Mouse (Mus musculus) adrenal gland, adult 10 weeks (tissue): ENCODE data around the gene Adprhl1. TPM values are rescaled to one million over a fixed set of nuclear protein-coding genes. Genes with fewer than 3 reads are reported as not detected.

ENCODE experiments used
- polyA plus RNA-seq: library from polyadenylated mRNA; stranded (reverse); fragments of 350-450 nt; fragmentation: Illumina TruSeq; extraction: RNeasy Lipid Tissue Mini Kit (QIAGEN cat#74804); gene quantifications from one replicate; pipeline ENCODE4 v1.2.3, GENCODE M21; 2014; ENCODE audit warnings: low read depth, low replicate concordance

Gene Adprhl1
- polyA plus RNA-seq, result not detected

GRCm38 (mm10) chr8:13254019-13254418 is at the start of gene Adprhl1:
Adprhl1 (minus strand) TSS chr8:13254162.

GRCm38 (mm10) chr8:13287692-13288623 is 34.0 kb upstream of the Adprhl1 start, which contains the start of the genes Dcun1d2 and Tmco3:
Dcun1d2 (minus strand) TSS chr8:13288131.
Tmco3 (plus strand) TSS chr8:13288190.

GRCm38 (mm10) chr8:13200301-13201012 is 53.5 kb downstream of the Adprhl1 start, which contains the start of gene Grtp1:
Grtp1 (minus strand) TSS chr8:13200620.

Other genes with a start within 250 kb of the Adprhl1 start
- not detected for gene F7, start 228.1 kb downstream of the Adprhl1 start, polyA plus RNA-seq
- not detected for gene F10, start 216.9 kb downstream of the Adprhl1 start, polyA plus RNA-seq
- not detected for gene Proz, start 193.2 kb downstream of the Adprhl1 start, polyA plus RNA-seq
- gene Pcid2, start 148.7 kb downstream of the Adprhl1 start, polyA plus RNA-seq, result 15.9 TPM
- 242 TPM for gene Cul4a, start 148.5 kb downstream of the Adprhl1 start, polyA plus RNA-seq
- gene Lamp1, start 95.0 kb downstream of the Adprhl1 start, polyA plus RNA-seq, result 580 TPM
- 7.3 TPM for gene Grtp1, start 53.5 kb downstream of the Adprhl1 start, polyA plus RNA-seq
- gene Dcun1d2, start 34.0 kb upstream of the Adprhl1 start, polyA plus RNA-seq, result 24.9 TPM
- gene Tmco3, start 34.0 kb upstream of the Adprhl1 start, polyA plus RNA-seq, result 20.1 TPM
- 30.7 TPM for gene Tfdp1, start 84.6 kb upstream of the Adprhl1 start, polyA plus RNA-seq
- gene Atp4b, start 142.7 kb upstream of the Adprhl1 start, polyA plus RNA-seq, result not detected
- gene Grk1, start 150.9 kb upstream of the Adprhl1 start, polyA plus RNA-seq, result not detected
- not detected for gene Tmem255b, start 181.0 kb upstream of the Adprhl1 start, polyA plus RNA-seq
- gene Gas6, start 240.3 kb upstream of the Adprhl1 start, polyA plus RNA-seq, result 10.6 TPM